In genomic region chr2:121507173-121507950, GRCm38 (mm10) we compare ENCODE assay signal across 8 mouse cellular contexts. TPM values are rescaled to one million over a fixed set of nuclear protein-coding genes. Genes with fewer than 3 reads are reported as not detected.
DNase-seq lines count a peak whose midpoint lies in the region; ATAC-seq and TF ChIP-seq lines count a peak whose summit lies in the region.

No protein-coding gene starts in this region.

- H3K4me2 ChIP-seq in lung, embryonic 16.5 days (ENCODE audit: low read depth, low read length) = peak overlapping the region; percentile 60
- H3K4me2 ChIP-seq in stomach, embryonic 14.5 days (replicated peaks; ENCODE audit: low read depth, low read length) = peak overlapping the region; percentile 70

- TF ChIP-seq CTCF in embryonic fibroblast, embryonic 13.5 days (IDR thresholded peaks at IDR 0.05; ENCODE audit: borderline replicate concordance, insufficient read depth, low read length) = no peak

- ATAC-seq in lung, embryonic 16.5 days (ENCODE audit: low read depth) = no peak
- no peak for ATAC-seq in stomach, embryonic 14.5 days (ENCODE audit: insufficient number of reproducible peaks, insufficient read depth, low FRiP score, low read depth)
- ATAC-seq in frontal cortex, adult (ENCODE audit: low TSS enrichment) = no peak

- 2% methylated on average over 12 of the region's 12 CpGs for WGBS in lung, embryonic 16.5 days
- WGBS in limb, embryonic 10.5 days = 36% methylated on average over 12 of the region's 12 CpGs
- WGBS in stomach, embryonic 14.5 days = 6% methylated on average over 12 of the region's 12 CpGs

- no peak for DNase-seq in lung, postnatal 14 days
- DNase-seq in limb, embryonic 10.5 days (ENCODE audit: low spot score) = no peak
- no peak for DNase-seq in testis, postnatal 14 days (ENCODE audit: low spot score)
- no peak for DNase-seq in cerebellum, postnatal 14 days

- H3K4me1 ChIP-seq in lung, embryonic 16.5 days (replicated peaks; ENCODE audit: control insufficient read depth, insufficient read depth, low read length) = peaks cover 3% of the 10 kb centered on the region
- H3K4me1 ChIP-seq in embryonic fibroblast, embryonic 13.5 days (ENCODE audit: control insufficient read depth, insufficient read depth, low read length) = peaks cover 2% of the 10 kb centered on the region; the same call in 1 of the 2 replicates
- H3K4me1 ChIP-seq in limb, embryonic 10.5 days = peaks cover 18% of the 10 kb centered on the region
- H3K4me1 ChIP-seq in stomach, embryonic 14.5 days (ENCODE audit: control insufficient read depth, insufficient read depth, low read length) = peaks cover 4% of the 10 kb centered on the region; the same call in 1 of the 2 replicates

- H3K36me3 ChIP-seq in lung, embryonic 16.5 days (ENCODE audit: control insufficient read depth, insufficient read depth, low read length) = peaks cover 5% of the 10 kb centered on the region; the same call in 1 of the 2 replicates
- H3K36me3 ChIP-seq in limb, embryonic 10.5 days = peaks cover 50% of the 10 kb centered on the region
- peaks cover 5% of the 10 kb centered on the region; the same call in 1 of the 2 replicates for H3K36me3 ChIP-seq in stomach, embryonic 14.5 days (ENCODE audit: control insufficient read depth, insufficient read depth, low read length)

- no peaks in the 10 kb centered on the region for H3K27me3 ChIP-seq in lung, embryonic 16.5 days (ENCODE audit: control insufficient read depth, insufficient read depth, low read depth, low read length)
- no peaks in the 10 kb centered on the region for H3K27me3 ChIP-seq in limb, embryonic 10.5 days (ENCODE audit: low read depth, poor library complexity, severe bottlenecking)
- no peaks in the 10 kb centered on the region for H3K27me3 ChIP-seq in stomach, embryonic 14.5 days (ENCODE audit: control insufficient read depth, insufficient read depth, low read length)

- peak overlapping the region; percentile 76 for H3K9ac ChIP-seq in lung, embryonic 16.5 days (ENCODE audit: low read length)
- peak overlapping the region; percentile 50 for H3K9ac ChIP-seq in stomach, embryonic 14.5 days (replicated peaks; ENCODE audit: low read depth, low read length)

- H3K9me3 ChIP-seq in lung, embryonic 16.5 days (ENCODE audit: control insufficient read depth, low read length) = no peaks in the 10 kb centered on the region
- H3K9me3 ChIP-seq in limb, embryonic 10.5 days (replicated peaks) = no peaks in the 10 kb centered on the region
- H3K9me3 ChIP-seq in stomach, embryonic 14.5 days (ENCODE audit: control insufficient read depth, low read depth, low read length) = no peaks in the 10 kb centered on the region

- H3K4me3 ChIP-seq in lung, embryonic 16.5 days (ENCODE audit: low read length) = peak overlapping the region; percentile 66
- H3K4me3 ChIP-seq in embryonic fibroblast, embryonic 13.5 days (ENCODE audit: insufficient read depth, low read length) = peak overlapping the region; percentile 52
- peak overlapping the region; percentile 61 for H3K4me3 ChIP-seq in limb, embryonic 10.5 days
- H3K4me3 ChIP-seq in stomach, embryonic 14.5 days (ENCODE audit: low read depth, low read length) = peak overlapping the region; percentile 51

- no peak for TF ChIP-seq POLR2A in embryonic fibroblast, embryonic 13.5 days (IDR thresholded peaks at IDR 0.05; ENCODE audit: low read depth, low read length)

- H3K27ac ChIP-seq in lung, embryonic 16.5 days (ENCODE audit: low read length) = no peak overlapping the region
- no peak overlapping the region for H3K27ac ChIP-seq in embryonic fibroblast, embryonic 13.5 days (ENCODE audit: insufficient read depth, low read length)
- peak overlapping the region; percentile 76 for H3K27ac ChIP-seq in limb, embryonic 10.5 days
- no peak overlapping the region for H3K27ac ChIP-seq in stomach, embryonic 14.5 days (ENCODE audit: low read length)

RNA-seq across cellular contexts. Expression of gene Wdr76, which starts 0.8 kb away (rescaled TPM):
- 9.1 and 9.8 TPM in 2 replicates for polyA plus RNA-seq in lung, embryonic 16.5 days (2015; fragmentation: Nextera tagmentation; extraction: Ambion mirVana)
- polyA plus RNA-seq in embryonic fibroblast, embryonic 13.5 days (2011; ENCODE audit: insufficient read length, low read depth, missing spikeins) = 6.6 and 8.6 TPM in 2 replicates
- 9.1 and 10.3 TPM in 2 replicates for polyA plus RNA-seq in limb, embryonic 10.5 days (2016; fragmentation: Nextera tagmentation; extraction: Ambion mirVana)
- 8.6 and 9.3 TPM in 2 replicates for polyA plus RNA-seq in stomach, embryonic 14.5 days (2014; fragmentation: Nextera tagmentation; extraction: Ambion mirVana)

RNA-seq across cellular contexts. Expression of gene Mfap1a, which starts 0.9 kb away (rescaled TPM):
- polyA plus RNA-seq in lung, embryonic 16.5 days (2015; fragmentation: Nextera tagmentation; extraction: Ambion mirVana) = 29.4 and 30.6 TPM in 2 replicates
- 27.8 and 31.9 TPM in 2 replicates for polyA plus RNA-seq in embryonic fibroblast, embryonic 13.5 days (2011; ENCODE audit: insufficient read length, low read depth, missing spikeins)
- polyA plus RNA-seq in limb, embryonic 10.5 days (2016; fragmentation: Nextera tagmentation; extraction: Ambion mirVana) = 24.3 and 29.7 TPM in 2 replicates
- 25.1 and 27.5 TPM in 2 replicates for polyA plus RNA-seq in stomach, embryonic 14.5 days (2014; fragmentation: Nextera tagmentation; extraction: Ambion mirVana)

RNA-seq across cellular contexts. Expression of gene Mfap1b, which starts 33.5 kb away (rescaled TPM):
- polyA plus RNA-seq in lung, embryonic 16.5 days (2015; fragmentation: Nextera tagmentation; extraction: Ambion mirVana) = 52.5 and 54.2 TPM in 2 replicates
- polyA plus RNA-seq in embryonic fibroblast, embryonic 13.5 days (2011; ENCODE audit: insufficient read length, low read depth, missing spikeins) = 24.7 and 28.7 TPM in 2 replicates
- 44.5 and 54.5 TPM in 2 replicates for polyA plus RNA-seq in limb, embryonic 10.5 days (2016; fragmentation: Nextera tagmentation; extraction: Ambion mirVana)
- 52.8 and 53.8 TPM in 2 replicates for polyA plus RNA-seq in stomach, embryonic 14.5 days (2014; fragmentation: Nextera tagmentation; extraction: Ambion mirVana)

RNA-seq across cellular contexts. Expression of gene Serinc4, which starts 50.8 kb away (rescaled TPM):
- 0.11 and 1.1 TPM in 2 replicates for polyA plus RNA-seq in lung, embryonic 16.5 days (2015; fragmentation: Nextera tagmentation; extraction: Ambion mirVana)
- polyA plus RNA-seq in embryonic fibroblast, embryonic 13.5 days (2011; ENCODE audit: insufficient read length, low read depth, missing spikeins) = 0.63 TPM in 1 of 2 replicates, not detected in the other
- polyA plus RNA-seq in limb, embryonic 10.5 days (2016; fragmentation: Nextera tagmentation; extraction: Ambion mirVana) = 0.10 TPM in 1 of 2 replicates, not detected in the other
- 0.21 and 0.69 TPM in 2 replicates for polyA plus RNA-seq in stomach, embryonic 14.5 days (2014; fragmentation: Nextera tagmentation; extraction: Ambion mirVana)

RNA-seq across cellular contexts. Expression of gene Hypk, which starts 54.3 kb away (rescaled TPM):
- 96.5 and 104 TPM in 2 replicates for polyA plus RNA-seq in lung, embryonic 16.5 days (2015; fragmentation: Nextera tagmentation; extraction: Ambion mirVana)
- polyA plus RNA-seq in embryonic fibroblast, embryonic 13.5 days (2011; ENCODE audit: insufficient read length, low read depth, missing spikeins) = 80.6 and 86.4 TPM in 2 replicates
- 172 and 201 TPM in 2 replicates for polyA plus RNA-seq in limb, embryonic 10.5 days (2016; fragmentation: Nextera tagmentation; extraction: Ambion mirVana)
- 89.7 and 90.8 TPM in 2 replicates for polyA plus RNA-seq in stomach, embryonic 14.5 days (2014; fragmentation: Nextera tagmentation; extraction: Ambion mirVana)
